Mouse (Mus musculus): ENCODE measurements around the gene Cox6a1. TPM values are rescaled to one million over a fixed set of nuclear protein-coding genes. Genes with fewer than 3 reads are reported as not detected.
A peak's percentile ranks its signal among the peaks of the same experiment; 100 is the strongest.

Gene Cox6a1
- polyA plus RNA-seq, 1 experiment from 2014 or later: 674 TPM

DNA sequence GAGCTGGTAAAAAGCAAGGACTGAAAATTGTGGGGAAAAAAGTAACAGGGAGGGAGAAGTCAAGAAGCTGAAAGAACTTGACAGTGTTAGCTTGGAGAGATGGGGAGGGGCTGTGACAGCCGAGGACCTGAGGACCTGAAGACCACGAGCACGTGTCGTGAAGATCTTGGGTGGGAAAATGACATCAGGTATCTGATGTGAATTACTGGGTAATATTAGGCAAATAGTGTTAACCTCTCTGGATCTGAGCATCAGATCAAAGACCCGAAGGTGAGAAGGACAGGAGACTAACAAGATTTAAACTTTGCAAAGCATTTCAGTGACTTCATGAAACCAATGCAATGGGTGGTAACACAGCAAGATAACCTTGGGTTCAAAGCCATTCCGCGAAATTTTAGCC, 8.8 kb downstream of the Cox6a1 start:
- no peaks in the 10 kb centered on the region for H3K9me3 ChIP-seq (ENCODE audit: control insufficient read depth, low read length)
- peaks cover 6% of the 10 kb centered on the region for H3K4me1 ChIP-seq (replicated peaks; ENCODE audit: control insufficient read depth, insufficient read depth, low read length)
- DNase-seq (ENCODE audit: low spot score): no peak
- 46% methylated on average over 7 of the region's 7 CpGs for WGBS
- peaks cover 14% of the 10 kb centered on the region; the same call in 1 of the 2 replicates for H3K36me3 ChIP-seq (ENCODE audit: control insufficient read depth, insufficient read depth, low read length)
- H3K4me2 ChIP-seq (ENCODE audit: low read depth, low read length, severe bottlenecking): peak overlapping the region; percentile 74
- no peak for ATAC-seq (replicated peaks; ENCODE audit: low FRiP score)
- peak overlapping the region; percentile 83; the same call in 1 of the 2 replicates for H3K9ac ChIP-seq (ENCODE audit: low read length)
- no peaks in the 10 kb centered on the region for H3K27me3 ChIP-seq (ENCODE audit: control insufficient read depth, insufficient read depth, low read length)
- peak overlapping the region; percentile 80 for H3K4me3 ChIP-seq (ENCODE audit: low read depth, low read length)
- H3K27ac ChIP-seq (ENCODE audit: low read depth, low read length): no peak overlapping the region

- H3K9me3 ChIP-seq (ENCODE audit: control insufficient read depth, low read length): no peaks in the 10 kb centered on the region
- DNase-seq (ENCODE audit: low spot score) (no peak), ATAC-seq (replicated peaks; ENCODE audit: low FRiP score) (no peak)
- H3K27me3 ChIP-seq (ENCODE audit: control insufficient read depth, insufficient read depth, low read length): no peaks in the 10 kb centered on the region
- WGBS: 85% methylated on average over 3 of the region's 3 CpGs
- 0 out of 2 replicates have a peak overlapping the region, but pooled peaks have one; percentile 4 for H3K27ac ChIP-seq (ENCODE audit: low read depth, low read length)
- H3K4me3 ChIP-seq (ENCODE audit: low read depth, low read length): no peak overlapping the region
- H3K36me3 ChIP-seq (ENCODE audit: control insufficient read depth, insufficient read depth, low read length): peaks cover 20% of the 10 kb centered on the region; the same call in 1 of the 2 replicates
- H3K4me1 ChIP-seq (replicated peaks; ENCODE audit: control insufficient read depth, insufficient read depth, low read length): peaks cover 4% of the 10 kb centered on the region
- H3K9ac ChIP-seq (ENCODE audit: low read length): no peak overlapping the region
- no peak overlapping the region for H3K4me2 ChIP-seq (ENCODE audit: low read depth, low read length, severe bottlenecking)
These were observed 15.2 kb downstream of the Cox6a1 start for GRCm38 (mm10) chr5:115333626-115334025.

DNA sequence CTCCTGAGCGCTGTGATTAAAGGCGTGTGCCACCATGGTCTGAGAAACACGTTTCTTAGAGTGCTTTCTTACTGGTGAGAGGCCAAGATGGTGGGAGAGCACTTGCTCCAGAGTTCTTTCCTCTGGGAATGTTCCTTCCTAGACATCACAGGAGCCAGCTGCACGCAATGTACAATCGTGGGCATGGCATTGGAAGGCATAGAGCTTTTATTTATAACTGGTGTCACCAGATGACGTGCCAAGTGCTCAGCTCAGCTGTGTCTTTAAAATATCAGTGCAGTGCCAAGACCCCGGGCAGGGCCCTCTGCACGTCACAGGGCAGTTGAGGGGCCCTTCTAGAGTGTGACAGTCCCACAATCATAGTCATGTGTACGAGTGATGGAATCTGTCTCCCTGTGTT, 17.8 kb downstream of the Cox6a1 start:
- Histone ChIP-seq H3K4me2 (ENCODE audit: low read depth, low read length, severe bottlenecking) (no peak overlapping the region), H3K9ac (ENCODE audit: low read length) (no peak overlapping the region), H3K4me3 (ENCODE audit: low read depth, low read length) (no peak overlapping the region), H3K27me3 (ENCODE audit: control insufficient read depth, insufficient read depth, low read length) (no peaks in the 10 kb centered on the region), H3K4me1 (replicated peaks; ENCODE audit: control insufficient read depth, insufficient read depth, low read length) (peaks cover 9% of the 10 kb centered on the region), H3K27ac (ENCODE audit: low read depth, low read length) (no peak overlapping the region), H3K36me3 (ENCODE audit: control insufficient read depth, insufficient read depth, low read length) (peaks cover 20% of the 10 kb centered on the region; the same call in 1 of the 2 replicates), H3K9me3 (ENCODE audit: control insufficient read depth, low read length) (no peaks in the 10 kb centered on the region)
- ATAC-seq (replicated peaks; ENCODE audit: low FRiP score) (no peak), DNase-seq (ENCODE audit: low spot score) (no peak)
- WGBS: 90% methylated on average over 9 of the region's 9 CpGs

GRCm38 (mm10) chr5:115327610-115328548, 20.9 kb downstream of the Cox6a1 start:
- H3K9me3 ChIP-seq (ENCODE audit: control insufficient read depth, low read length): no peaks in the 10 kb centered on the region
- under 1% methylated on average over 55 of the region's 55 CpGs for WGBS

DNA sequence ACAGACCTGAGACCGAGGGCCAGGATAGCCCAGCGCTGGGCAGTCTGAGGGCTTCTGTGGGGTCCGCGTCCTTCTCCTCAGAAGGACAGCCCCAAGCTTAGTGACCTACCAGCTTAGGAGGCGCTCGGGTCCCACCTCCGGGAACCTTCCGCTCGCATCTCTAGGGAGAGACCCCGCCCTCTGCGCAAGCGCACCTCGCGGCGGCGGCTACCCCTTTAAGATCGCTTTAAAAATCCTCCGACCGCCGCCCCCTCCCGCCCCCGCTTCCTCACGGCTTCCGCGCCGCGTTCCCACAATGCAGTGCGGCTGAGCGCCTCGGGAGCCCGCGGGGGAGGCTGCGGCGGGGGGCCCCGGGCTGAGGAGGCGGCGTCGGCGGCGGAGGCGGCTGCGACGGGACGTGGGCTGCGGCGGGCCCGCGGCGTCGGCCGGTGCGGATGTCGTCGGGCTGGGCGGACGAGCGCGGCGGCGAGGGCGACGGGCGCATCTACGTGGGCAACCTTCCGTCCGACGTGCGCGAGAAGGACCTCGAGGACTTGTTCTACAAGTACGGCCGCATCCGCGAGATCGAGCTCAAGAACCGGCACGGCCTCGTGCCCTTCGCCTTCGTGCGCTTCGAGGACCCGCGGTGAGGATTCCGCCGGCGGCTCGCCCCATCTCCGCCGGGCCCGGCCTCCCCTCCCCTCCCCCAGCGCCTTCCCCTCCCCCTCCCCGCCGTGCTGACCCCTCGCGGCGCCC, 21.7 kb downstream of the Cox6a1 start, which contains the start of gene Srsf9:
Gene Srsf9 (plus strand): TSS at position 303 of the 735 bp plus-strand sequence.
- peak within 1 kb of the TSS; percentile 83 for H3K4me2 ChIP-seq (ENCODE audit: low read depth, low read length, severe bottlenecking)
- H3K36me3 ChIP-seq (ENCODE audit: control insufficient read depth, insufficient read depth, low read length): peaks cover 6% of the 10 kb centered on the region; the same call in 1 of the 2 replicates
- WGBS: under 1% methylated on average over 82 of the region's 97 CpGs
- H3K4me1 ChIP-seq (replicated peaks; ENCODE audit: control insufficient read depth, insufficient read depth, low read length): peaks cover 9% of the 10 kb centered on the region
- H3K4me3 ChIP-seq (ENCODE audit: low read depth, low read length): peak within 1 kb of the TSS; percentile 98
- peak within 1 kb of the TSS; percentile 94 for H3K9ac ChIP-seq (ENCODE audit: low read length)
- no peaks in the 10 kb centered on the region for H3K27me3 ChIP-seq (ENCODE audit: control insufficient read depth, insufficient read depth, low read length)
- H3K9me3 ChIP-seq (ENCODE audit: control insufficient read depth, low read length): no peaks in the 10 kb centered on the region
- DNase-seq (ENCODE audit: low spot score) (peak; percentile 98), ATAC-seq (replicated peaks; ENCODE audit: low FRiP score) (peak; percentile 94)
- peak within 1 kb of the TSS; percentile 78 for H3K27ac ChIP-seq (ENCODE audit: low read depth, low read length)

More at GRCm38 (mm10) chr5:115327610-115328548, 20.9 kb downstream of the Cox6a1 start:
- Histone ChIP-seq H3K9ac (ENCODE audit: low read length) (peak overlapping the region; percentile 94), H3K4me2 (ENCODE audit: low read depth, low read length, severe bottlenecking) (peak overlapping the region; percentile 83), H3K27ac (ENCODE audit: low read depth, low read length) (peak overlapping the region; percentile 78), H3K36me3 (ENCODE audit: control insufficient read depth, insufficient read depth, low read length) (peaks cover 6% of the 10 kb centered on the region; the same call in 1 of the 2 replicates), H3K27me3 (ENCODE audit: control insufficient read depth, insufficient read depth, low read length) (no peaks in the 10 kb centered on the region), H3K4me1 (replicated peaks; ENCODE audit: control insufficient read depth, insufficient read depth, low read length) (peaks cover 9% of the 10 kb centered on the region), H3K4me3 (ENCODE audit: low read depth, low read length) (peak overlapping the region; percentile 98)
- ATAC-seq (replicated peaks; ENCODE audit: low FRiP score) (peak; percentile 21; the same call in 1 of the 2 replicates), DNase-seq (ENCODE audit: low spot score) (peak; percentile 62)

DNA sequence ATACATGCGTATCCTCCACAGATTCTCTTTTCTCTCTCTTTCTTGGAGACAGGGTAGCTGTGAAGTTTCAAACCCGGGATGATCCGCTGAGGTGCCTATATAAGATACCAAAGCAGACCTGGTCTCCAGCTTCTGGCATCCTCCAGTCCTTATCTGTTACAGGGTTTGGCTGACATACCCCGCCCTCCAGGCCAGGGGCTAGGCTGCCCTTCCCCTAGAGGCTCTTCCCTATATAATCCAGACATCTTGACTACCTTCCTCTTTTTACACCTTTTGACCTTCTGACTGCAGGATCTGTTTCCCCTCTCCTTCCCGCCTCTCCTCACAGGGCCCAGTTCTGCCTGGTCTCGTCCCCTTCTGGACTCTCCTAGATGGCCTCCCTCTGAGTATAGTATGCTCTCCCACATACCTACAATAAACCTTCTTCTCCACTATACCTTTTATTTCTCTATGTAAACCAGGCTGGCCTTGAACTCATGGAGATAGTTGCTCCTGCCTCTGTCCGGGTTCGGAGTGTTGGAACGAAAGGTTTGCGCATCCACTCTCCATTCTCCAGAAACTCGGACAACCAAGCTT, 22.4 kb downstream of the Cox6a1 start:
- 30% methylated on average over 11 of the region's 11 CpGs for WGBS
- ATAC-seq (replicated peaks; ENCODE audit: low FRiP score): peak; percentile 57; the same call in 1 of the 2 replicates

GRCm38 (mm10) chr5:115319004-115319940, 29.5 kb downstream of the Cox6a1 start:
- Histone ChIP-seq H3K9me3 (ENCODE audit: control insufficient read depth, low read length) (no peaks in the 10 kb centered on the region), H3K4me2 (ENCODE audit: low read depth, low read length, severe bottlenecking) (peak overlapping the region; percentile 66), H3K4me1 (replicated peaks; ENCODE audit: control insufficient read depth, insufficient read depth, low read length) (peaks cover 21% of the 10 kb centered on the region), H3K27me3 (ENCODE audit: control insufficient read depth, insufficient read depth, low read length) (no peaks in the 10 kb centered on the region), H3K4me3 (ENCODE audit: low read depth, low read length) (peak overlapping the region; percentile 25), H3K9ac (ENCODE audit: low read length) (peak overlapping the region; percentile 47), H3K27ac (ENCODE audit: low read depth, low read length) (peak overlapping the region; percentile 25; the same call in 1 of the 2 replicates), H3K36me3 (ENCODE audit: control insufficient read depth, insufficient read depth, low read length) (no peaks in the 10 kb centered on the region)
- WGBS: under 1% methylated on average over 22 of the region's 22 CpGs
- ATAC-seq (replicated peaks; ENCODE audit: low FRiP score) (peak; percentile 36; the same call in 1 of the 2 replicates), DNase-seq (ENCODE audit: low spot score) (peak; percentile 79)

More for the DNA sequence above, 22.4 kb downstream of the Cox6a1 start:
- peaks cover 5% of the 10 kb centered on the region; the same call in 1 of the 2 replicates for H3K36me3 ChIP-seq (ENCODE audit: control insufficient read depth, insufficient read depth, low read length)
- peak overlapping the region; percentile 83 for H3K4me2 ChIP-seq (ENCODE audit: low read depth, low read length, severe bottlenecking)
- no peaks in the 10 kb centered on the region for H3K27me3 ChIP-seq (ENCODE audit: control insufficient read depth, insufficient read depth, low read length)
- peaks cover 9% of the 10 kb centered on the region for H3K4me1 ChIP-seq (replicated peaks; ENCODE audit: control insufficient read depth, insufficient read depth, low read length)
- peak overlapping the region; percentile 78; the same call in 1 of the 2 replicates for H3K27ac ChIP-seq (ENCODE audit: low read depth, low read length)
- H3K9me3 ChIP-seq (ENCODE audit: control insufficient read depth, low read length): no peaks in the 10 kb centered on the region
- H3K4me3 ChIP-seq (ENCODE audit: low read depth, low read length): peak overlapping the region; percentile 98
- H3K9ac ChIP-seq (ENCODE audit: low read length): peak overlapping the region; percentile 94
- no peak for DNase-seq (ENCODE audit: low spot score)
